Mouse (Mus musculus) layer of hippocampus, adult 2 months (tissue): ENCODE data around the gene Rbm43. TPM values are rescaled to one million over a fixed set of nuclear protein-coding genes. Genes with fewer than 3 reads are reported as not detected.
"Not testable (repeated sequence)": the region's sequence is repeated elsewhere in the genome, so short reads cannot be mapped to it uniquely, and the experiment has no call there.

Experiments used
- DNase-seq, 2 experiments: peaks; one replicate each; pipeline ENCODE4 v3.0.0; 2022; ENCODE audit warnings: low spot score in 2 of 2
- H3K27ac ChIP-seq: fragments of 200-600 bp; 2 replicates; pipeline ENCODE4 v1.8.1; 2022
- H3K4me3 ChIP-seq: fragments of 200-600 bp; 2 replicates; pipeline ENCODE4 v1.8.1; 2022; ENCODE audit warnings: mild to moderate bottlenecking
- CTCF ChIP-seq: fragments of 200-600 bp; conservative IDR thresholded peaks from 2 replicates; pipeline ENCODE4 v1.8.1; 2022; ENCODE audit warnings: antibody characterized with exemption, mild to moderate bottlenecking, moderate library complexity
- total RNA-seq, 2 experiments: library from RNA; stranded (reverse); gene quantifications; 2 replicates each; pipeline ENCODE4 v1.2.3; 2021

Gene Rbm43
- total RNA-seq, 2 experiments from 2014 or later = 17.0 to 17.9 TPM

DNA sequence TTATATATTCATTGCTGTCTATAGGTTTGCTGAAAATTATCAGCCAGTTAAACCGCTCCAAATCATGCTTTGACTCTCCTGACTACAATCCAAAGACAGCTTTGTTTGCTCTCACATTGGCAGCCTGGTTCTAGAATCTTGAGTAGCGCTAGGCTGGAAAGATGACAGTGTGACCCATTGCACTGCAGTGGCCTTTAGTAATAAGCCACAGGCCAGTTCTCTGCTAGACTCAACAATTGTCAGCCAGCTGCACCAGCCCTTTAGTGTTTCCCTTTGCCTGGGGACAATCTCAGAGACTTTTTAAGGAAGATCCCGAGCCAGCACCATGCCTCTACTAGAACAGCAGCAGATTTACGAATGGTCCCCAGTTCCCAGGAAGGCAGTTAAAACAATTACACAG, 44.0 kb downstream of the Rbm43 start:
- TF ChIP-seq CTCF = no peak
- DNase-seq = no peak
- no peak overlapping the region for H3K27ac ChIP-seq
- no peak overlapping the region for H3K4me3 ChIP-seq

- not testable (repeated sequence) for H3K27ac ChIP-seq, H3K4me3 ChIP-seq, DNase-seq
These were observed 44.8 kb downstream of the Rbm43 start for GRCm38 (mm10) chr2:51890139-51890538.

- DNase-seq = no peak
- Histone ChIP-seq H3K4me3 (no peak overlapping the region), H3K27ac (no peak overlapping the region)
- no peak for TF ChIP-seq CTCF
These were observed 54.8 kb downstream of the Rbm43 start for GRCm38 (mm10) chr2:51880143-51880542.

Other genes with a start within 250 kb of the Rbm43 start
- 1 to 10 TPM; 2.7 to 3.8 TPM for gene Nmi, start 38.3 kb upstream of the Rbm43 start, total RNA-seq
- 1 to 10 TPM; 7.5 to 7.8 TPM for gene Tnfaip6, start 102.8 kb upstream of the Rbm43 start, total RNA-seq
- gene Rif1, start 137.7 kb upstream of the Rbm43 start, total RNA-seq = 10 to 100 TPM; 21.8 to 24.5 TPM